25 mouse cellular contexts compared by ENCODE assay signal in the genomic region with DNA sequence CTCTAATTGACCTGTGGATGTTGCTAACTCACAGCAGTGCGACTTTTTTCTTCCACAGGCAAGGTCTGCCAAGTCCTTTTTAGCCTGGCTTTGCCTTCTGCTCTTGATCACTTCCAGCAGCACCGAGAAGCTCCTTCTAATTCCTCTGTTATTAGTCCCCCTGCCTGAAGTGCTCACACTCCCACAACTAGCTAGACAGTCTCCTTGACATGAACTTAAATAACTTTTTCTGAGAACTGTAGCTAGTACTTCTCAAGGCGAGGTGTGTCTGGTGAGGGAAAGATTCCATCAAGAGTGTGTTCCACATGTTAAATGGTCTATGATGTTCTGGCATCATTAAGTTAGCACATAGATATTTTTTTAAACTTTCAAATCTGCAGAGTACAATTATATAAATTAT. TPM values are rescaled to one million over a fixed set of nuclear protein-coding genes. Genes with fewer than 3 reads are reported as not detected.
"Had no signal": no experiment of that assay in that cellular context is flagged by ENCODE, and none has a peak within 500 bp of the region (broad histone marks: within the 10 kb centered on the region; RNA-seq: fewer than 3 reads in every experiment).

No protein-coding gene starts in this region.

- H3K9ac ChIP-seq: forebrain, embryonic 15.5 days; forebrain, postnatal 0 days; heart, embryonic 13.5 days; heart, embryonic 15.5 days; hindbrain, embryonic 13.5 days; hindbrain, embryonic 15.5 days; limb, embryonic 13.5 days; limb, embryonic 15.5 days; liver, embryonic 12.5 days had no signal

- H3K36me3 ChIP-seq: forebrain, embryonic 15.5 days; heart, embryonic 13.5 days; heart, embryonic 15.5 days; hindbrain, embryonic 13.5 days; hindbrain, embryonic 15.5 days; limb, embryonic 13.5 days; limb, embryonic 15.5 days; liver, embryonic 12.5 days had no signal

- H3K4me2 ChIP-seq: forebrain, embryonic 15.5 days; heart, embryonic 11.5 days; heart, embryonic 13.5 days; heart, embryonic 15.5 days; hindbrain, embryonic 13.5 days; hindbrain, embryonic 15.5 days; limb, embryonic 13.5 days; limb, embryonic 15.5 days; liver, embryonic 12.5 days had no signal

- ATAC-seq: forebrain, embryonic 15.5 days; forebrain, postnatal 0 days; hindbrain, postnatal 0 days; intestine, embryonic 16.5 days; liver, embryonic 12.5 days had no signal

- H3K27me3 ChIP-seq: forebrain, embryonic 15.5 days; heart, embryonic 13.5 days; heart, embryonic 15.5 days; hindbrain, embryonic 13.5 days; hindbrain, embryonic 15.5 days; limb, embryonic 15.5 days; liver, embryonic 12.5 days had no signal

- H3K9me3 ChIP-seq: forebrain, embryonic 15.5 days; heart, embryonic 13.5 days; heart, embryonic 15.5 days; hindbrain, embryonic 13.5 days; hindbrain, embryonic 15.5 days; limb, embryonic 13.5 days; limb, embryonic 15.5 days; liver, embryonic 12.5 days had no signal

- H3K4me3 ChIP-seq: forebrain, embryonic 15.5 days; heart, embryonic 13.5 days; heart, embryonic 15.5 days; hindbrain, embryonic 13.5 days; hindbrain, embryonic 15.5 days; limb, embryonic 13.5 days; limb, embryonic 15.5 days; liver, embryonic 12.5 days had no signal

- H3K27ac ChIP-seq: forebrain, embryonic 15.5 days; heart, embryonic 13.5 days; heart, embryonic 15.5 days; hindbrain, embryonic 13.5 days; hindbrain, embryonic 15.5 days; hindbrain, postnatal 0 days; limb, embryonic 13.5 days; limb, embryonic 15.5 days; liver, embryonic 12.5 days had no signal

- DNase-seq: forebrain, postnatal 0 days; gastrocnemius, postnatal 10 days; gastrocnemius, postnatal 25 days; heart, adult 18-20 months; kidney, adult 11 months; kidney, adult 8-10 months; kidney, postnatal 10 days; kidney, postnatal 36 days; layer of hippocampus, adult 9-11 months; layer of hippocampus, postnatal 36 days; left cerebral cortex, postnatal 4 days had no signal

- H3K4me1 ChIP-seq: forebrain, embryonic 15.5 days; hindbrain, embryonic 13.5 days; hindbrain, embryonic 15.5 days; limb, embryonic 15.5 days; liver, embryonic 12.5 days had no signal

RNA-seq across cellular contexts. Expression of a gene that starts 15.6 kb away (rescaled TPM):
- total RNA-seq: hematopoietic stem cell, adult 5-6 weeks; left cerebral cortex, adult 18-20 months; left cerebral cortex, postnatal 4 days had no signal
- polyA plus RNA-seq: forebrain, embryonic 15.5 days; forebrain, postnatal 0 days; hindbrain, embryonic 15.5 days; liver, adult 2 months had no signal
